10 mouse cellular contexts compared by ENCODE assay signal in genomic region chr8:3353189-3353810, GRCm38 (mm10). TPM values are rescaled to one million over a fixed set of nuclear protein-coding genes. Genes with fewer than 3 reads are reported as not detected.
A peak's percentile ranks its signal among the peaks of the same experiment; 100 is the strongest.
DNase-seq lines count a peak whose midpoint lies in the region; ATAC-seq and TF ChIP-seq lines count a peak whose summit lies in the region.
"Had no signal": no experiment of that assay in that cellular context is flagged by ENCODE, and none has a peak within 500 bp of the region (broad histone marks: within the 10 kb centered on the region; RNA-seq: fewer than 3 reads in every experiment).

Gene A430078G23Rik (plus strand): TSS chr8:3353415.

- TF ChIP-seq CTCF in intestine, postnatal 0 days (IDR thresholded peaks at IDR 0.05; ENCODE audit: low read depth) = no peak
- no peak for TF ChIP-seq CTCF in stomach, postnatal 0 days (IDR thresholded peaks at IDR 0.05; ENCODE audit: low read depth)
- TF ChIP-seq CTCF in kidney, adult 2 months (conservative IDR thresholded peaks at IDR 0.05; ENCODE audit: insufficient read depth, insufficient read length, low read depth, low read length) = no peak

- H3K27me3 ChIP-seq in intestine, postnatal 0 days (replicated peaks; ENCODE audit: control insufficient read depth, insufficient read depth, low read length) = no peaks in the 10 kb centered on the region
- no peaks in the 10 kb centered on the region for H3K27me3 ChIP-seq in megakaryocyte, embryonic 14.5 days (replicated peaks)
- no peaks in the 10 kb centered on the region for H3K27me3 ChIP-seq in stomach, postnatal 0 days (ENCODE audit: control insufficient read depth, insufficient read depth, low read length)
- H3K27me3 ChIP-seq in kidney, adult 2 months (replicated peaks; ENCODE audit: control insufficient read depth, insufficient read depth, low read length) = no peaks in the 10 kb centered on the region
- H3K27me3 ChIP-seq: midbrain, embryonic 12.5 days had no signal

- H3K27ac ChIP-seq in intestine, postnatal 0 days (ENCODE audit: low read depth, low read length) = no peak within 1 kb of the TSS
- H3K27ac ChIP-seq in stomach, postnatal 0 days (replicated peaks) = peak within 1 kb of the TSS; percentile 81
- H3K27ac ChIP-seq in kidney, adult 2 months (ENCODE audit: insufficient read depth, low read depth, low read length) = no peak within 1 kb of the TSS
- H3K27ac ChIP-seq: kidney, postnatal 0 days; midbrain, embryonic 12.5 days had no signal

- H3K4me1 ChIP-seq in intestine, postnatal 0 days (replicated peaks; ENCODE audit: control insufficient read depth, insufficient read depth, low read length) = peaks cover 3% of the 10 kb centered on the region; the same call in 1 of the 2 replicates
- H3K4me1 ChIP-seq in megakaryocyte, embryonic 14.5 days = peaks cover 61% of the 10 kb centered on the region
- H3K4me1 ChIP-seq in stomach, postnatal 0 days (replicated peaks; ENCODE audit: control insufficient read depth, insufficient read depth) = no peaks in the 10 kb centered on the region
- peaks cover 6% of the 10 kb centered on the region; the same call in 1 of the 2 replicates for H3K4me1 ChIP-seq in kidney, adult 2 months (ENCODE audit: control insufficient read depth, insufficient read depth, low read length)
- H3K4me1 ChIP-seq: midbrain, embryonic 12.5 days had no signal

- no peak within 1 kb of the TSS for H3K4me3 ChIP-seq in intestine, postnatal 0 days (ENCODE audit: low read depth, low read length)
- H3K4me3 ChIP-seq in megakaryocyte, embryonic 14.5 days (replicated peaks) = peak within 1 kb of the TSS; percentile 88
- H3K4me3 ChIP-seq in stomach, postnatal 0 days (ENCODE audit: low read depth, low read length) = no peak within 1 kb of the TSS
- H3K4me3 ChIP-seq in kidney, adult 2 months (ENCODE audit: insufficient read depth, low read depth, low read length) = no peak within 1 kb of the TSS
- H3K4me3 ChIP-seq: midbrain, embryonic 12.5 days had no signal

- no peak for TF ChIP-seq EP300 in stomach, postnatal 0 days (optimal IDR thresholded peaks at IDR 0.05)

- peak within 1 kb of the TSS; percentile 43 for H3K4me2 ChIP-seq in intestine, postnatal 0 days (replicated peaks; ENCODE audit: low read depth)
- H3K4me2 ChIP-seq in stomach, postnatal 0 days (replicated peaks; ENCODE audit: low read depth) = peak within 1 kb of the TSS; percentile 23; the same call in 1 of the 2 replicates
- H3K4me2 ChIP-seq: midbrain, embryonic 12.5 days had no signal

- intact Hi-C loops in left cerebral cortex, postnatal 10 days (cut with DNase I) = no loop called here
- intact Hi-C loops in left cerebral cortex, postnatal 4 days (cut with DNase I) = no loop called here

- peak; percentile 79 for DNase-seq in T-cell, adult 2 months (ENCODE audit: low spot score)
- DNase-seq in stomach, postnatal 0 days (ENCODE audit: low spot score) = peak; percentile 56
- DNase-seq in left cerebral cortex, postnatal 10 days (ENCODE audit: extremely low spot score in 1 of 2, low spot score in 2 of 2) = no peak
- no peak for DNase-seq in kidney, adult 2 months
- no peak for DNase-seq in left cerebral cortex, postnatal 4 days
- DNase-seq: adrenal gland, postnatal 25 days had no signal

- WGBS in intestine, postnatal 0 days = 48% methylated on average over 13 of the region's 13 CpGs
- 51% methylated on average over 13 of the region's 13 CpGs for WGBS in stomach, postnatal 0 days
- 68% methylated on average over 13 of the region's 13 CpGs for WGBS in kidney, adult 2 months

- H3K9me3 ChIP-seq in intestine, postnatal 0 days (ENCODE audit: control insufficient read depth) = no peaks in the 10 kb centered on the region
- no peaks in the 10 kb centered on the region for H3K9me3 ChIP-seq in megakaryocyte, embryonic 14.5 days
- no peaks in the 10 kb centered on the region for H3K9me3 ChIP-seq in stomach, postnatal 0 days (ENCODE audit: control insufficient read depth, low read length)
- H3K9me3 ChIP-seq: midbrain, embryonic 12.5 days had no signal

- no peak within 1 kb of the TSS for H3K9ac ChIP-seq in intestine, postnatal 0 days (ENCODE audit: low read depth, low read length)
- H3K9ac ChIP-seq in stomach, postnatal 0 days (ENCODE audit: low read length) = no peak within 1 kb of the TSS
- H3K9ac ChIP-seq: midbrain, embryonic 12.5 days had no signal

- no peaks in the 10 kb centered on the region for H3K36me3 ChIP-seq in intestine, postnatal 0 days (ENCODE audit: control insufficient read depth, insufficient read depth)
- no peaks in the 10 kb centered on the region for H3K36me3 ChIP-seq in megakaryocyte, embryonic 14.5 days (replicated peaks; ENCODE audit: low read length)
- no peaks in the 10 kb centered on the region for H3K36me3 ChIP-seq in stomach, postnatal 0 days (ENCODE audit: control insufficient read depth, insufficient read depth, low read length)
- no peaks in the 10 kb centered on the region for H3K36me3 ChIP-seq in kidney, adult 2 months (ENCODE audit: control insufficient read depth, insufficient read depth, low read length)
- H3K36me3 ChIP-seq: midbrain, embryonic 12.5 days had no signal

- no peak for TF ChIP-seq POLR2A in kidney, adult 2 months (IDR thresholded peaks at IDR 0.05; ENCODE audit: low read depth, low read length)

- ATAC-seq in intestine, postnatal 0 days = peak; percentile 30; the same call in 1 of the 2 replicates
- ATAC-seq in stomach, postnatal 0 days (ENCODE audit: low FRiP score, low TSS enrichment) = peak; percentile 54

RNA-seq across cellular contexts. Expression of gene A430078G23Rik, which starts in this region (rescaled TPM):
- 0.16 and 0.41 TPM in 2 replicates for polyA plus RNA-seq in intestine, postnatal 0 days (2015; fragmentation: Nextera tagmentation; extraction: Ambion mirVana)
- polyA plus RNA-seq in megakaryocyte, embryonic 14.5 days (2012; ENCODE audit: insufficient read depth, low replicate concordance) = 1.3 TPM in 1 of 2 replicates, not detected in the other
- 0.51 and 0.63 TPM in 2 replicates for polyA plus RNA-seq in stomach, postnatal 0 days (2015; fragmentation: Nextera tagmentation; extraction: Ambion mirVana)
- total RNA-seq in left cerebral cortex, postnatal 10 days (2021) = not detected
- polyA plus RNA-seq in kidney, adult 2 months (2012; rRNA removed) = 0.12 and 1.1 TPM in 2 replicates
- total RNA-seq in left cerebral cortex, postnatal 4 days (2021) = under 1 TPM in 1 of 2 experiments, not detected in 1; 0.30 TPM
- polyA plus RNA-seq: midbrain, embryonic 12.5 days had no signal

Comparison
In these comparisons a context has a peak if more than half of its experiments do, and no peak if none do; other contexts are left out.
1. Peak in ATAC-seq and H3K4me2 ChIP-seq in intestine, postnatal 0 days; RNA of the gene not detected or under 1 TPM.
2. Peak in DNase-seq, ATAC-seq, H3K27ac ChIP-seq and H3K4me2 ChIP-seq in stomach, postnatal 0 days; RNA of the gene not detected or under 1 TPM.